Mouse (Mus musculus) heart, embryonic 16.5 days (tissue): ENCODE results near the gene Sema4d. TPM values are rescaled to one million over a fixed set of nuclear protein-coding genes. Genes with fewer than 3 reads are reported as not detected.
"Not testable (repeated sequence)": the region's sequence is repeated elsewhere in the genome, so short reads cannot be mapped to it uniquely, and the experiment has no call there.

Experiments
- ATAC-seq: fragments of 200-750 bp; cut with Nextera tagmentation; replicated peaks from 2 replicates; pipeline ENCODE4 v1.8.0; 2017; ENCODE audit warnings: moderate number of reproducible peaks; ENCODE audit not compliant: insufficient read depth, low FRiP score; ENCODE audit errors: extremely low read depth
- H3K27ac ChIP-seq: fragments of 300-500 bp; sonication (generic); 2 replicates; pipeline ENCODE4 v1.5.1; 2014; ENCODE audit warnings: mild to moderate bottlenecking, low read length, control low read depth, moderate library complexity
- H3K27me3 ChIP-seq: fragments of 300-500 bp; sonication (generic); 2 replicates; pipeline ENCODE4 v1.6.1; 2014; ENCODE audit warnings: low read length, mixed read lengths; ENCODE audit not compliant: control insufficient read depth, insufficient read depth
- H3K36me3 ChIP-seq: fragments of 300-500 bp; sonication (generic); 2 replicates; pipeline ENCODE4 v1.6.1; 2014; ENCODE audit not compliant: control insufficient read depth, insufficient read depth
- H3K4me1 ChIP-seq: fragments of 300-500 bp; sonication (generic); 2 replicates; pipeline ENCODE4 v1.6.1; 2014; ENCODE audit warnings: low read length, mixed read lengths; ENCODE audit not compliant: control insufficient read depth, insufficient read depth
- H3K4me2 ChIP-seq: fragments of 300-500 bp; sonication (generic); 2 replicates; pipeline ENCODE4 v1.6.1; 2014; ENCODE audit warnings: low read depth, mild to moderate bottlenecking, control low read depth, low read length
- H3K4me3 ChIP-seq: fragments of 300-500 bp; sonication (generic); 2 replicates; pipeline ENCODE4 v1.5.1; 2014; ENCODE audit warnings: mild to moderate bottlenecking, control low read depth, low read length
- H3K9ac ChIP-seq: fragments of 300-500 bp; sonication (generic); 2 replicates; pipeline ENCODE4 v1.6.1; 2014; ENCODE audit warnings: low read length, control low read depth
- H3K9me3 ChIP-seq: fragments of 300-500 bp; sonication (generic); replicated peaks from 2 replicates; pipeline ENCODE4 v1.6.1; 2016; ENCODE audit warnings: low read length; ENCODE audit not compliant: control insufficient read depth
- WGBS: fragments of 180-500 bp; shearing (Covaris S2); extraction: QIAGEN DNeasy Blood & Tissue Kit; methylation state at CpG from one replicate; pipeline ENCODE4 v1.1.7; 2014; 5-methylcytosine and 5-hydroxymethylcytosine counted together
- polyA plus RNA-seq: library from polyadenylated mRNA; unstranded; fragments of >200 nt; fragmentation: Nextera tagmentation; extraction: Ambion mirVana; gene quantifications from 2 replicates; pipeline ENCODE4 v1.2.1, GENCODE M21; 2015

Sema4d gene
- polyA plus RNA-seq, 1 experiment from 2014 or later, result 22.5 TPM

DNA sequence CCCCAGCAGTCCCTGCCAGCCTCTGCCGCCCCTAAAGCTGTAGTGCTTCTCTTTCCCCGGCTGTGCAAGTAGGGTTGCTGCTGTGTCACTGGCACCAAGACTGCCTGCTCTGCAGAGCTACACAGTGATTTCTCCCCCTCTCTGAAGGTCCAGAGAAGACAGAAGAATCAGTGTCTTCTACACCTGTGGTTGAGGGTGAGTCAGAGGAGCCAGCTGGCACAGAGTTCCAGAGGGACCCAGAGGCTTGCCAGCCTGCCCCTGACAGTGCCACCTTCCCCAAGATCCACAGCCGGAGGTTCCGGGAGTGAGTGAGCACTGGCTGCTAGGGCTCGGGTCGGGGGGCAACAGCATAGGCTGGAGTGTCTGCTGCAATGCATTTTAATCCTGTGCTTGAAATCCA is 114.9 kb downstream of the Sema4d start:
- WGBS, result 93% methylated on average over 6 of the region's 6 CpGs
- Histone ChIP-seq H3K27me3 (no peaks in the 10 kb centered on the region), H3K9me3 (no peaks in the 10 kb centered on the region), H3K9ac (no peak overlapping the region), H3K27ac (no peak overlapping the region), H3K4me2 (no peak overlapping the region), H3K36me3 (peaks cover 76% of the 10 kb centered on the region), H3K4me3 (no peak overlapping the region), H3K4me1 (peaks cover 3% of the 10 kb centered on the region; the same call in 1 of the 2 replicates)
- no peak for ATAC-seq

DNA sequence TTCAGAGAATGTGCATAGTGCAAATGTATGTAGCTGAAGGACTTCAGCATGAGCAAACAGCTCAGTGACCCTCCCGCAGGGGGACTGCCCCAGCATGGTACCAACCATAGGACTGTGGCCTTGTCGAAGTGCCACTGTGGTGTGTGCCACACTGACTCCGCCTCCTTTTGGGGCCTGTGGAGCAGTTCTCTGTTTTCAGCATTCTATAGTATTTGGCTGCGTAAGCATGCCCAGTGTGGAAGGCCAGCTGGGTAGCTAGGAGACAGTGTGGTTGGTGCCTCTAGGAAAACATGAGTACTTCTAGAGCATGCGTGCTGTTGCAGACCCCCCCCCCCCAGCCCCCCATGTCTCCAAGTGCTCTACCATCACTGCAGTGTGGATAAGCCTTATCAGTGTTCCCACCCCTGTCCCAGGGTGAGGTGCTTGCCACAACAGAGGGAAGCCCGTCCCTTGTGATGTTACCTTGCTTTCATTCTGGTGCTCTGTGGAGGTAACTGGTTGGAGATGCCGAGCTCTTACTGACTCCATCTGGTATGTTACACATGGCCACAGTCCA is 115.8 kb downstream of the Sema4d start:
- peaks cover 74% of the 10 kb centered on the region for H3K36me3 ChIP-seq
- H3K27ac ChIP-seq, result no peak overlapping the region
- no peaks in the 10 kb centered on the region for H3K27me3 ChIP-seq
- H3K9me3 ChIP-seq, result no peaks in the 10 kb centered on the region
- 88% methylated on average over 7 of the region's 7 CpGs for WGBS
- H3K4me2 ChIP-seq, result no peak overlapping the region
- H3K4me3 ChIP-seq, result no peak overlapping the region
- H3K4me1 ChIP-seq, result peaks cover 3% of the 10 kb centered on the region; the same call in 1 of the 2 replicates
- no peak for ATAC-seq
- H3K9ac ChIP-seq, result no peak overlapping the region

DNA sequence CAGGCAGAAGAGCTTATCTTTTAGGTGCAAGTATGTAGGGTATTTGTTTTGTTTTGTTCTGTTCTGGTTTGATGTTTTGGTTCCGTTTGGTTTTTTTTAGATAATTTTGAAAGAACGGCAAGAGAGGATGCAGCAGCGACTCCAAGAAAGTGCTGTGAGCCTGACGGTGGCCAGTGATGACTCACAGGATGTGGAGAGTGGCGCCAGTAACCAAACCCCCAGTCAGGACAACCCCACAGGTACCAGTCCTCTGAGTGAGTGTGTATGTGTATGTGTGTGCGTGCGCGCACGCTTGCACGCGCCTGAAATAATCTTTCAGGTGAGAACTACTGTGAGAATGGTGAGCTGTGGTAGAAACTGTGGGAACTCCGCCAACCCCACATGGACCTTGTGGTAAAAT is 116.5 kb downstream of the Sema4d start:
- ATAC-seq, result no peak
- Histone ChIP-seq H3K9ac (no peak overlapping the region), H3K4me1 (peaks cover 3% of the 10 kb centered on the region; the same call in 1 of the 2 replicates), H3K27me3 (no peaks in the 10 kb centered on the region), H3K4me3 (no peak overlapping the region), H3K9me3 (no peaks in the 10 kb centered on the region), H3K4me2 (no peak overlapping the region), H3K36me3 (peaks cover 68% of the 10 kb centered on the region), H3K27ac (no peak overlapping the region)
- WGBS, result 88% methylated on average over 12 of the region's 12 CpGs

DNA sequence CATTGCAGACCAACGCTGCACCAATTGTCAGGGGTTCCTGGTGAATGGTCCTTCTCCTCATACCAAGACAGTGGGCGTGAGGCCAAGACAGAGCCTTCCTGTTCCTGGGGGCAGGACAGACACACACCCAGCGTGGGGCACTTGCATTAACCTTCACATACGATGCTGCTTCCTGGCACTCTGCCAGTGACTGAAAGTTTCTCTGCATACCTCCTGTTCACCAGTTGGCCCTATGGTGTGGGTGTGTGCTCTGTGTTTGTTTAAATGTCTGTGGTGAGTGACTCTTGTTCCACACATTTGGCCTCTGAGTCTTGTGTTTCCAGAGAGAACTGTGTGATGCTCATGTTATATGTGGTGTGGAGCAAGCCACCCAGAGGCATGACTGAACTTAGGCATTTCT is 116.9 kb downstream of the Sema4d start:
- Histone ChIP-seq H3K9me3 (no peaks in the 10 kb centered on the region), H3K27me3 (no peaks in the 10 kb centered on the region), H3K9ac (no peak overlapping the region), H3K4me1 (peaks cover 3% of the 10 kb centered on the region; the same call in 1 of the 2 replicates), H3K27ac (no peak overlapping the region), H3K36me3 (peaks cover 67% of the 10 kb centered on the region), H3K4me2 (no peak overlapping the region), H3K4me3 (no peak overlapping the region)
- WGBS, result 51% methylated on average over 4 of the region's 4 CpGs
- no peak for ATAC-seq

DNA sequence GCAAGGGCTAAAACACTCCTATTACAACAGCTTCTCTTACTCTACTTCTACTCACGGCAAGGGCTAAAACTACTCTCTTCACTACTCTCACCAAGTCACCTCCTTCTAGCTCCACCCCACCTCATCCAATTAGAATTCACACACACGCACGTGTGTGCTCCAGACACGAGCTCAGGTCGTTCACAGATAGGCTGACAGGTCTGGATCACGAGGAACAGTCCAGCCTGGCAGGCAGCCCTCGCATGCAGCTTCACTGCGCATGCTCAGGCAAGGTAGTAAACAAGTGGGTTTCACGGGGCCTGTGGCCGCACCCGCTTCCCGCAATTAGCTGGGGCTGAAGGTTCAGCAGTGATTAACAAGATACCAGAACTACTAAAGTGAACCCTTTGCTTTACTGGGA is 125.4 kb downstream of the Sema4d start:
- peaks cover 46% of the 10 kb centered on the region for H3K36me3 ChIP-seq
- H3K27ac ChIP-seq, H3K4me2 ChIP-seq, H3K27me3 ChIP-seq, H3K9me3 ChIP-seq, H3K9ac ChIP-seq, H3K4me3 ChIP-seq, ATAC-seq, H3K4me1 ChIP-seq: not testable (repeated sequence)
- 83% methylated on average over 12 of the region's 12 CpGs for whole genome bisulfite sequencing

DNA sequence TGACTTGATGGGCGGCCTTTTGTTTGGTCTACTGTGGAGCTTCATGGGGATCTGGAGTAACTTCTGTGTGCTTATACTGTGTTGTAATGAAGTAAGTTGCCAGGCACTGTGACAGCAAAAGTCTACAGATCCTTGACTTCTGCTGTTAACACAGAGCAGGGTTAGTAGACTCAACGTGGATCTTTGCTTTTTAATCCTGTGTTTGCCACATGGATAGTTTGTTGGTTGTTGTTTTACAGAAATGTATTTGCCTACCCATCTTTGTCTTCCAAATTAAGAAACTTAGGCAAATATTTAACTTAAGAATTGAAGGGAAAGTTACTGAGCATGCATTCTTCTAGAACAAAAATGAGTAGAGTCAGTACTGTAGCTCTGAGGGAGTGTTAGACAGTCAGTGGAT is 130.0 kb downstream of the Sema4d start:
- no peak overlapping the region for H3K4me3 ChIP-seq
- peaks cover 65% of the 10 kb centered on the region for H3K36me3 ChIP-seq
- 89% methylated on average over 2 of the region's 2 CpGs for WGBS
- H3K27ac ChIP-seq, result no peak overlapping the region
- ATAC-seq, result no peak
- no peak overlapping the region for H3K9ac ChIP-seq
- H3K4me1 ChIP-seq, result no peaks in the 10 kb centered on the region
- H3K4me2 ChIP-seq, result no peak overlapping the region
- no peaks in the 10 kb centered on the region for H3K9me3 ChIP-seq
- H3K27me3 ChIP-seq, result no peaks in the 10 kb centered on the region

DNA sequence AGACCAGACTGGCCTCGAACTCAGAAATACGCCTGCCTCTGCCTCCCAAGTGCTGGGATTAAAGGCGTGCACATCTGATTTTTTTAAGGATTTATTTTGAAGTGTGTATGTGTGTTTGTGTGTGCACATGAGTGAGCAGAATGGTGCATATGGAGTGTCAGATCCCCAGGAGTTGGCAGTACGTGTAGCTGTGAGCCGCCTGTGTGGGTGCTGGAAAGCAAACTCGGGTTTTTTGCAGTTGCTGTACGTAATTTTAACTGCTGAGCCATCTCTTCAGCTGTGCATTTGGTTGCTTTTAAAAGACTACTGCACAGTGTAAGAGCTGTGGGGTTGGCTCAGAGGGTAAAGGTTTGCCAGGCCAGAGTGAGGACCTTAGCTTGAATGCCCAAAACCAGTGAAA is 134.0 kb downstream of the Sema4d start:
- Histone ChIP-seq H3K9me3 (no peaks in the 10 kb centered on the region), H3K4me3 (no peak overlapping the region), H3K27ac (no peak overlapping the region), H3K27me3 (no peaks in the 10 kb centered on the region), H3K36me3 (peaks cover 74% of the 10 kb centered on the region), H3K4me1 (no peaks in the 10 kb centered on the region), H3K4me2 (no peak overlapping the region), H3K9ac (no peak overlapping the region)
- WGBS, result 91% methylated on average over 7 of the region's 7 CpGs
- no peak for ATAC-seq

DNA sequence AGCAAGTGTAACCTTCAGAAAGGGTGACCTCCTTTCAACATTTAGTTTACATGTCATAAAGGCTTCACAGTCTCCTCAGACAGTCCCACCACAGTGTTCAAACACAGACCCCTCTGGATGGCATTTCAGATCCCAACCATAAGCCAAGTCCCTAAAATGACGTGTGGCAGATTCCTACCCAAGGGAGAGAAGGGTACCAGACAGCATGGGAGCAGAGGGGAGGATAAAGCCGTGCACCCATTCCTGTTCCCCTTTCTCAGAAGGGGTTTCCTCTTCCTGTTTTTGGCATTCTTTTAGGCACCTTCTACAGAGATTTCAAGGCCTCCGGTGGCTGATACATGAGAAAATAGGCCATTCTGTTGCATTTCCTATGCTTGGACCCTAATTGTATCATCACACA is 135.5 kb downstream of the Sema4d start:
- Histone ChIP-seq H3K4me1 (no peaks in the 10 kb centered on the region), H3K9me3 (no peaks in the 10 kb centered on the region), H3K4me3 (no peak overlapping the region), H3K4me2 (no peak overlapping the region), H3K36me3 (peaks cover 71% of the 10 kb centered on the region), H3K27me3 (no peaks in the 10 kb centered on the region), H3K27ac (no peak overlapping the region), H3K9ac (no peak overlapping the region)
- ATAC-seq, result no peak
- WGBS, result 85% methylated on average over 3 of the region's 3 CpGs

DNA sequence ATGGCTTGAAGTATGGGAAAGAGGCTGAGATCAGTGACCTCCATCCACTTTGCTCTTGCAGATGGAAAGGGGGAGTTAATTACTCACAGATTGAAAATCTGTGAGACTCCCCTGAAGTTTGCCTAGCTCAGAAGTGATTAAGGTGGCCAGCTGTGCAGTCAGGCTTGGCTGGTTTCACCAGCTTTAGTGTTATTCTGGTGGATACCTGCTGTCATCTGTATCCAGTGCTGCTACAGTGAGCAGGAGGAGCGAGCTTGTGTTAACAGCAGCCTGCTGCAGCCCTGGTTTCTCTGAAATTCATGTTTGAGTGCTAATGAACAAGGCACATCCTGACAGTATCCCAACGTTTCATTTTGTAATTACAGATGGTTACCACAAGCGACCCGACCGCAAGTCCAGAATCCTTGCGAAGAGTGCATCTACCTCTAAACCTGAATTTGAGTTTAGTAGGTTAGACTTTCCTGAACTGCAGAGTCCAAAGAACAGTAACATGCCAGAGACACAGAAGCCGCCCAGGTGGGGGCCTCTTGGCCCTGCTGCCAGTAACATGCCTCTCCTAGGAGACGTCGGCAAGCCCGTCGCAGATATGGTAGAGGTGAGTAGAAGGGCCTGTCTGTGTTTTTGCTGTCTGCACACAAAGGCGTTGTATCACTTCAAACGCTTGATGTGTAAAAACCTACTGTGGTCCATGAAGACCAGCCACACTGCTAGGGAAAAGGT is 136.9 kb downstream of the Sema4d start:
- H3K9me3 ChIP-seq, result no peaks in the 10 kb centered on the region
- H3K4me2 ChIP-seq, result no peak overlapping the region
- H3K27me3 ChIP-seq, result no peaks in the 10 kb centered on the region
- H3K36me3 ChIP-seq, result peaks cover 62% of the 10 kb centered on the region
- ATAC-seq, result no peak
- H3K9ac ChIP-seq, result no peak overlapping the region
- WGBS, result 94% methylated on average over 13 of the region's 13 CpGs
- no peak overlapping the region for H3K27ac ChIP-seq
- H3K4me1 ChIP-seq, result peaks cover 4% of the 10 kb centered on the region
- H3K4me3 ChIP-seq, result no peak overlapping the region
